Mouse (Mus musculus) intestine, embryonic 15.5 days (tissue): ENCODE measurements around the gene Lix1l. TPM values are rescaled to one million over a fixed set of nuclear protein-coding genes. Genes with fewer than 3 reads are reported as not detected.
A peak's percentile ranks its signal among the peaks of the same experiment; 100 is the strongest.

Experiments
- ATAC-seq: fragments of 200-750 bp; cut with Nextera tagmentation; 2 replicates; pipeline ENCODE4 v1.8.0; 2017; ENCODE audit warnings: moderate TSS enrichment, moderate library complexity
- H3K27ac ChIP-seq: fragments of 300-500 bp; sonication (generic); 2 replicates; pipeline ENCODE4 v1.5.1; 2015; ENCODE audit warnings: mild to moderate bottlenecking, inconsistent platforms
- H3K27me3 ChIP-seq: fragments of 300-500 bp; sonication (generic); replicated peaks from 2 replicates; pipeline ENCODE4 v1.6.1; 2015; ENCODE audit warnings: inconsistent platforms
- H3K36me3 ChIP-seq: fragments of 300-500 bp; sonication (generic); 2 replicates; pipeline ENCODE4 v1.6.1; 2015; ENCODE audit warnings: inconsistent platforms
- H3K4me1 ChIP-seq: fragments of 300-500 bp; sonication (generic); replicated peaks from 2 replicates; pipeline ENCODE4 v1.6.1; 2015; ENCODE audit warnings: inconsistent platforms
- H3K4me2 ChIP-seq: fragments of 300-500 bp; sonication (generic); replicated peaks from 2 replicates; pipeline ENCODE4 v1.6.1; 2015; ENCODE audit warnings: mild to moderate bottlenecking, inconsistent platforms
- H3K4me3 ChIP-seq: fragments of 300-500 bp; sonication (generic); replicated peaks from 2 replicates; pipeline ENCODE4 v1.5.1; 2015; ENCODE audit warnings: inconsistent platforms
- H3K9ac ChIP-seq: fragments of 300-500 bp; sonication (generic); 2 replicates; pipeline ENCODE4 v1.6.1; 2015; ENCODE audit warnings: inconsistent platforms
- H3K9me3 ChIP-seq: fragments of 300-500 bp; sonication (generic); 2 replicates; pipeline ENCODE4 v1.6.1; 2016; ENCODE audit warnings: inconsistent platforms
- WGBS: fragments of 180-500 bp; shearing (Covaris S2); methylation state at CpG from one replicate; pipeline ENCODE4 v1.1.7; 2015; 5-methylcytosine and 5-hydroxymethylcytosine counted together
- polyA plus RNA-seq: library from polyadenylated mRNA; unstranded; fragments of >200 nt; fragmentation: Nextera tagmentation; extraction: Ambion mirVana; gene quantifications from 2 replicates; pipeline ENCODE4 v1.2.1, GENCODE M21; 2015

Gene Lix1l
- 4.8 and 5.7 TPM in 2 replicates for polyA plus RNA-seq

- Histone ChIP-seq H3K9ac (peak within 1 kb of the TSS; percentile 77), H3K4me2 (peak within 1 kb of the TSS; percentile 80), H3K36me3 (no peaks in the 10 kb centered on the region), H3K4me1 (peaks cover 43% of the 10 kb centered on the region), H3K4me3 (peak within 1 kb of the TSS; percentile 71), H3K27me3 (peaks cover 30% of the 10 kb centered on the region), H3K27ac (peak within 1 kb of the TSS; percentile 98), H3K9me3 (no peaks in the 10 kb centered on the region)
- WGBS, result 1% methylated on average over 27 of the region's 27 CpGs
- peak; percentile 94 for ATAC-seq
These were observed at the start of gene Lix1l for GRCm38 (mm10) chr3:96600639-96601250. Lix1l (plus strand) TSS chr3:96601149.

DNA sequence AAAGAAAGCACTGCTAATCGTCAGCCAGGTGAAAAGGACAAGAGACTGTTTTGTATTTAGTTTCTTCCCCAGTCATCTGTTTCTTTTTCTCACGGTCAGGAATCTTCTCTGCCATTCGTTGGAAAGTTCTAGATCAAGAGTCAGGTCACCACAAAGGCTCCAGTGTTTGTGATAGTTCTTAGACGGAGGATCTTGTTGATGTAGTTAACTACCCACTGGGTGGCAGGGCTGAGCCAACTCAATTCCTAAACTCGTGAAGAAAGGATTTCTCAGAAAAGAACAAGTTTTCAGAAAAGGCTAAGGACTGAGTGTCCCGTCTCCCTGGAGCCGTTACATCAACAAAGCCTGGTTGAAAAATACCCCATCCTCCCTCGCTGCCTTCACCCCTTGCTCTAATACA, 49.7 kb upstream of the Lix1l start:
- H3K27me3 ChIP-seq, result no peaks in the 10 kb centered on the region
- no peaks in the 10 kb centered on the region for H3K9me3 ChIP-seq
- 9% methylated on average over 8 of the region's 8 CpGs for WGBS
- H3K27ac ChIP-seq, result no peak overlapping the region
- H3K4me3 ChIP-seq, result no peak overlapping the region
- H3K9ac ChIP-seq, result no peak overlapping the region
- ATAC-seq, result no peak
- no peaks in the 10 kb centered on the region for H3K36me3 ChIP-seq
- peaks cover 26% of the 10 kb centered on the region for H3K4me1 ChIP-seq
- no peak overlapping the region for H3K4me2 ChIP-seq

DNA sequence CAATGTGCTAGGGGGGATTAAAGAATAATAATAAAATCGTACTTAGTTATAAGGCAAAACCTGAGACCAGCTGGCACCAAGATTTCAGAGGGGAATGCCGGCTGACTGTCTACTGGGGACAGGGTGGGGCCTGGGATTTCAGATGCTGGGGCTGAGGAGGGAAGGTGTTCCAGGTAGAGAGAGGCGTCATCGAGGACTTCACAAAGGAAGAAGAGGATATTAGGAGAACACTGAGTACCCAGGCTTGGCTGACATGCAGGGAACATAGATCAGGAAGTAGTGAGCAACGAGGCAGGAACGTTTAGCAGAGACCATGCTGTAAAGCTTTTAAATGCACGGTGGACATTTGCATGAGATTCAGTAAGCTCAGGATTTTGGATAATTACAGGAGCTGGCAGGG, 49.1 kb upstream of the Lix1l start:
- ATAC-seq, result no peak
- no peaks in the 10 kb centered on the region for H3K36me3 ChIP-seq
- H3K4me3 ChIP-seq, result no peak overlapping the region
- H3K9me3 ChIP-seq, result no peaks in the 10 kb centered on the region
- peaks cover 27% of the 10 kb centered on the region for H3K4me1 ChIP-seq
- H3K4me2 ChIP-seq, result no peak overlapping the region
- no peak overlapping the region for H3K27ac ChIP-seq
- H3K9ac ChIP-seq, result no peak overlapping the region
- H3K27me3 ChIP-seq, result no peaks in the 10 kb centered on the region
- WGBS, result 52% methylated on average over 7 of the region's 7 CpGs

DNA sequence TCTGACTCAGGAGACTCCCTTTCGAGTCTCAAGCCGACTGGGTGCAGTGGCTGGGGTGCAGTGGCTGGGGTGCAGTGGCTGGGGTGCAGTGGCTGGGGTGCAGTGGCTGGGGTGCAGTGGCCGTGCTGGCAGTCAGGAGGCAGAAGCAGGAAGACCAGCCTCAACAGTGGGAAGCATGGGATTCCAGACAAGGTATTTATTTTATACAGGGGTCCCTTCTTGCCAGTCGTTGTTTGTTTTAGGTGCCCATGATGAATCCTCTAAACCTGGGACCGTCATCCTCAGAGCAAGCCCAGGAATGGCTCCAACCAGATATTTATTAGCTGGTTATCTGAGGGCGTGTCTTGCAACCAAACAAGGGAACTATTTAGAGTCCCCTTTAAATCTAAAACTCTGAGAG, 47.3 kb upstream of the Lix1l start:
- 60% methylated on average over 6 of the region's 6 CpGs for WGBS
- no peak overlapping the region for H3K4me3 ChIP-seq
- no peaks in the 10 kb centered on the region for H3K27me3 ChIP-seq
- H3K4me2 ChIP-seq, result no peak overlapping the region
- no peak overlapping the region for H3K27ac ChIP-seq
- no peaks in the 10 kb centered on the region for H3K36me3 ChIP-seq
- no peak overlapping the region for H3K9ac ChIP-seq
- peaks cover 27% of the 10 kb centered on the region for H3K4me1 ChIP-seq
- ATAC-seq, result no peak
- no peaks in the 10 kb centered on the region for H3K9me3 ChIP-seq

DNA sequence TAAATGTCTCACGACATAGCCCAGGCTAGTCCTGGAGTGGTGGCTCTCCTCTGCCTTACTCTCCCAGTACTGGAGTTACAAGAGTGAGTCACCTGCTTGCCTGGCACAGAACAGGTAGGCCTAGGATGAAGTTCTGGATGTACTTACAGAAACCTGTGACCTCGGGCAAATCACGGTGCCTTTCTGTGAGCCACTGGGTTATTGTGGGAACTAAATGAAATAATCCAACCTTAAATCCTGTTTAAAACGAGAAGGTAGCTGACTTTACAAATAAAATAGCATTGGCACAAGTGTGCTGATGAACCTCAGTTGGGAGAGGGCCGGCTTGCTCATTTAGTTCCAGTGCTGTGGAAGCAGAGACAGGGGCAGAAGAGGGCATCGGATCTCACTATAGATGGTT, 46.7 kb upstream of the Lix1l start:
- Histone ChIP-seq H3K27me3 (no peaks in the 10 kb centered on the region), H3K36me3 (no peaks in the 10 kb centered on the region), H3K27ac (no peak overlapping the region), H3K9me3 (no peaks in the 10 kb centered on the region), H3K4me1 (peaks cover 27% of the 10 kb centered on the region), H3K4me3 (no peak overlapping the region), H3K4me2 (no peak overlapping the region), H3K9ac (no peak overlapping the region)
- WGBS, result 78% methylated on average over 6 of the region's 6 CpGs
- no peak for ATAC-seq

GRCm38 (mm10) chr3:96555041-96555596, 45.8 kb upstream of the Lix1l start:
- Histone ChIP-seq H3K9ac (no peak overlapping the region), H3K4me2 (0 out of 2 replicates have a peak overlapping the region, but pooled peaks have one; percentile 10), H3K9me3 (no peaks in the 10 kb centered on the region), H3K4me1 (peaks cover 34% of the 10 kb centered on the region), H3K27ac (peak overlapping the region; percentile 78), H3K27me3 (no peaks in the 10 kb centered on the region), H3K36me3 (no peaks in the 10 kb centered on the region), H3K4me3 (no peak overlapping the region)
- ATAC-seq, result peak; percentile 13; the same call in 1 of the 2 replicates
- whole genome bisulfite sequencing, result 23% methylated on average over 12 of the region's 12 CpGs

- ATAC-seq, result no peak
- peak overlapping the region; percentile 62; the same call in 1 of the 2 replicates for H3K4me3 ChIP-seq
These were observed 44.8 kb upstream of the Lix1l start for GRCm38 (mm10) chr3:96555999-96556614.

GRCm38 (mm10) chr3:96556651-96557635, 44.0 kb upstream of the Lix1l start:
- peak overlapping the region; percentile 83 for H3K4me2 ChIP-seq
- no peak; the same call in 1 of the 2 replicates for ATAC-seq
- peaks cover 44% of the 10 kb centered on the region for H3K4me1 ChIP-seq
- peak overlapping the region; percentile 62 for H3K4me3 ChIP-seq
- no peaks in the 10 kb centered on the region for H3K9me3 ChIP-seq
- peaks cover 9% of the 10 kb centered on the region; the same call in 1 of the 2 replicates for H3K36me3 ChIP-seq
- peak overlapping the region; percentile 95 for H3K27ac ChIP-seq
- H3K9ac ChIP-seq, result peak overlapping the region; percentile 54
- 2% methylated on average over 22 of the region's 22 CpGs for WGBS
- H3K27me3 ChIP-seq, result no peaks in the 10 kb centered on the region

More at GRCm38 (mm10) chr3:96555999-96556614, 44.8 kb upstream of the Lix1l start:
- Histone ChIP-seq H3K27me3 (no peaks in the 10 kb centered on the region), H3K36me3 (peaks cover 5% of the 10 kb centered on the region; the same call in 1 of the 2 replicates), H3K27ac (peak overlapping the region; percentile 95), H3K4me1 (peaks cover 43% of the 10 kb centered on the region), H3K9ac (no peak overlapping the region), H3K4me2 (peak overlapping the region; percentile 83), H3K9me3 (no peaks in the 10 kb centered on the region)
- 66% methylated on average over 15 of the region's 15 CpGs for WGBS

GRCm38 (mm10) chr3:96557694-96558093, 43.3 kb upstream of the Lix1l start, which contains the start of gene Txnip:
Txnip (plus strand) TSS chr3:96557957.
- peaks cover 45% of the 10 kb centered on the region for H3K4me1 ChIP-seq
- WGBS, result under 1% methylated on average over 26 of the region's 26 CpGs
- peak; percentile 98 for ATAC-seq

DNA sequence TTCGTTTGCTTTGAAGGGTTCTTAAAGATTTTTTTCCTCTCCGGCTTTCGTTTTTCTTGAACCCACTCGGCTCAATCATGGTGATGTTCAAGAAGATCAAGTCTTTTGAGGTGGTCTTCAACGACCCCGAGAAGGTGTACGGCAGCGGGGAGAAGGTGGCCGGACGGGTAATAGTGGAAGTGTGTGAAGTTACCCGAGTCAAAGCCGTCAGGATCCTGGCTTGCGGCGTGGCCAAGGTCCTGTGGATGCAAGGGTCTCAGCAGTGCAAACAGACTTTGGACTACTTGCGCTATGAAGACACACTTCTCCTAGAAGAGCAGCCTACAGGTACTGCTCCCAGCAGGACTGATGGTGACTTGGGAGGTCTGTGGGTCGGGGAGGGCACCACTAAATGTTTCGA, 42.8 kb upstream of the Lix1l start:
- H3K4me2 ChIP-seq, result peak overlapping the region; percentile 71
- ATAC-seq, result peak; percentile 22
- H3K36me3 ChIP-seq, result peaks cover 9% of the 10 kb centered on the region; the same call in 1 of the 2 replicates
- WGBS, result 0% methylated on average over 17 of the region's 17 CpGs
- peak overlapping the region; percentile 92 for H3K27ac ChIP-seq
- H3K27me3 ChIP-seq, result no peaks in the 10 kb centered on the region
- peak overlapping the region; percentile 62 for H3K4me3 ChIP-seq
- peaks cover 45% of the 10 kb centered on the region for H3K4me1 ChIP-seq
- peak overlapping the region; percentile 76 for H3K9ac ChIP-seq
- H3K9me3 ChIP-seq, result no peaks in the 10 kb centered on the region

More at GRCm38 (mm10) chr3:96557694-96558093, 43.3 kb upstream of the Lix1l start, which contains the start of gene Txnip:
- Histone ChIP-seq H3K4me3 (peak within 1 kb of the TSS; percentile 62), H3K4me2 (peak within 1 kb of the TSS; percentile 83), H3K27me3 (no peaks in the 10 kb centered on the region), H3K27ac (peak within 1 kb of the TSS; percentile 95), H3K9me3 (no peaks in the 10 kb centered on the region), H3K9ac (peak within 1 kb of the TSS; percentile 76), H3K36me3 (peaks cover 9% of the 10 kb centered on the region; the same call in 1 of the 2 replicates)

DNA sequence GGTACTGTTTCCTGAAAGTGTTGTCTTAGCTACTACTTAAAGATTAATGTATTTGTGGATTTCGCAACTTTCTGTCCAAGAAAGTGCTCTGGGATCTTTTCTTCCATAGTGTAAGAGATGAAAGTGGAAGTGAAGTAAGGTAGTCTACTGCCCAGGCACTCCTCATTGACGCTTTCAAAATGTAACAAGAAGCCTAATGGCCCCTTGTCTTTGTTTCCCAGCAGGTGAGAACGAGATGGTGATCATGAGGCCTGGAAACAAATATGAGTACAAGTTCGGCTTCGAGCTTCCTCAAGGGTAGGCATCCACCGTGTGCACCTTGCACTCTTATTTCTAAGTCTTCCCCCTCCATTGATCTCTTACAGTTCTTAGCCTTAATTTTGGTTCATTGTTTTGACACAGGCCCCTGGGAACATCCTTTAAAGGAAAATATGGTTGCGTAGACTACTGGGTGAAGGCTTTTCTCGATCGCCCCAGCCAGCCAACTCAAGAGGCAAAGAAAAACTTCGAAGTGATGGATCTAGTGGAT, 42.2 kb upstream of the Lix1l start:
- 16% methylated on average over 10 of the region's 10 CpGs for WGBS
- peak overlapping the region; percentile 92; the same call in 1 of the 2 replicates for H3K27ac ChIP-seq
- peak overlapping the region; percentile 62 for H3K4me3 ChIP-seq
- H3K4me1 ChIP-seq, result peaks cover 44% of the 10 kb centered on the region
- H3K9ac ChIP-seq, result peak overlapping the region; percentile 76
- peak overlapping the region; percentile 71 for H3K4me2 ChIP-seq
- H3K36me3 ChIP-seq, result peaks cover 9% of the 10 kb centered on the region; the same call in 1 of the 2 replicates
- no peak for ATAC-seq
- H3K9me3 ChIP-seq, result no peaks in the 10 kb centered on the region
- no peaks in the 10 kb centered on the region for H3K27me3 ChIP-seq
